Mouse (Mus musculus): ENCODE data around the gene AA986860. TPM values are rescaled to one million over a fixed set of nuclear protein-coding genes. Genes with fewer than 3 reads are reported as not detected.

AA986860 gene
- total RNA-seq, 4 experiments from 2014 or later: 0.09 to 0.22 (median 0.11) TPM; not detected in 1

GRCm38 (mm10) chr1:130775234-130775633, 43.5 kb downstream of the AA986860 start:
- no peak for DNase-seq (ENCODE audit: low spot score in 2 of 2)

- no peak for DNase-seq (ENCODE audit: low spot score in 2 of 2)
Observed at GRCm38 (mm10) chr1:130775691-130776331, 44.0 kb downstream of the AA986860 start.

- no peak for DNase-seq (ENCODE audit: low spot score in 2 of 2)
Observed at GRCm38 (mm10) chr1:130776645-130777044, 44.9 kb downstream of the AA986860 start.

- DNase-seq (ENCODE audit: low spot score in 2 of 2): no peak
Observed at GRCm38 (mm10) chr1:130779867-130780266, 48.1 kb downstream of the AA986860 start.

GRCm38 (mm10) chr1:130784054-130784453, 52.3 kb downstream of the AA986860 start:
- no peak for DNase-seq (ENCODE audit: low spot score in 2 of 2)

DNA sequence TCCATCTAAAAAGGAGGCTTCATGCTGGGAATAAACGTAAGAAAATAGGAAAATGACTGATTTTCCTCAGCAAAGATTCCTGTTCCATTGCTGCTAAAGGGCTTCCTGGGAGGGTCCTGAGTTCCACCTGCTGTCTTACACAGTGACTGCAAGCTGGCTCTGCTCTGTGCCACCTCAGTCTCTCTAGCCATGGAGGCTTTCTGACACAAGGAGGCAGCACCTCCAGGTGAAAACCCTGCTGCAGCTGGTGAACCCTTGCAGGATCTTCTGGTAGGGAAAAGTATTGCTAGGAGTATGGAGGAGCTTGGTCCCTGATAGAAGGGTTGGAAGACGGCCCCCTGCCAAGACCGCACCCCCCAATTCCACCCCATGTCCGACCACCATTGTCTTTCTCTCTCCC, 55.2 kb downstream of the AA986860 start:
- DNase-seq (ENCODE audit: low spot score in 2 of 2): no peak

- no peak for DNase-seq (ENCODE audit: low spot score in 2 of 2)
Observed at GRCm38 (mm10) chr1:130789512-130790451, 58.0 kb downstream of the AA986860 start.

Other genes starting within 250 kb of the AA986860 start
- not detected for gene Zp3r, start 102.4 kb upstream of the AA986860 start, total RNA-seq (2022)
- gene C4bp, start 70.3 kb upstream of the AA986860 start, total RNA-seq (2022): not detected
- not detected for gene Gm29427, start 16.2 kb upstream of the AA986860 start, total RNA-seq (2022)
- gene Yod1, start 14.6 kb upstream of the AA986860 start, total RNA-seq (2022): 1 to 10 TPM; 2.9 to 4.0 (median 3.4) TPM
- 10 to 100 TPM in 3 of 4 experiments, 1 to 10 TPM in 1; 9.6 to 15.0 (median 11.7) TPM for gene Pfkfb2, start 2.7 kb upstream of the AA986860 start, total RNA-seq (2022)
- not detected for gene Fcamr, start 68.9 kb downstream of the AA986860 start, total RNA-seq (2022)
- gene Pigr, start 94.7 kb downstream of the AA986860 start, total RNA-seq (2022): under 1 TPM in 1 of 4 experiments, not detected in 3; 0.24 TPM
- gene Fcmr, start 133.7 kb downstream of the AA986860 start, total RNA-seq (2022): not detected
- gene Il24, start 155.5 kb downstream of the AA986860 start, total RNA-seq (2022): not detected
- gene Il20, start 179.5 kb downstream of the AA986860 start, total RNA-seq (2022): not detected
- under 1 TPM in 1 of 4 experiments, not detected in 3; 0.43 TPM for gene Il19, start 208.1 kb downstream of the AA986860 start, total RNA-seq (2022)

Measured in gastrocnemius, adult 8-10 months (tissue).